Mouse (Mus musculus): Measurements from ENCODE around the gene Slc41a2.
"Not testable (repeated sequence)": the region's sequence is repeated elsewhere in the genome, so short reads cannot be mapped to it uniquely, and the experiment has no call there.

Slc41a2 gene

DNA sequence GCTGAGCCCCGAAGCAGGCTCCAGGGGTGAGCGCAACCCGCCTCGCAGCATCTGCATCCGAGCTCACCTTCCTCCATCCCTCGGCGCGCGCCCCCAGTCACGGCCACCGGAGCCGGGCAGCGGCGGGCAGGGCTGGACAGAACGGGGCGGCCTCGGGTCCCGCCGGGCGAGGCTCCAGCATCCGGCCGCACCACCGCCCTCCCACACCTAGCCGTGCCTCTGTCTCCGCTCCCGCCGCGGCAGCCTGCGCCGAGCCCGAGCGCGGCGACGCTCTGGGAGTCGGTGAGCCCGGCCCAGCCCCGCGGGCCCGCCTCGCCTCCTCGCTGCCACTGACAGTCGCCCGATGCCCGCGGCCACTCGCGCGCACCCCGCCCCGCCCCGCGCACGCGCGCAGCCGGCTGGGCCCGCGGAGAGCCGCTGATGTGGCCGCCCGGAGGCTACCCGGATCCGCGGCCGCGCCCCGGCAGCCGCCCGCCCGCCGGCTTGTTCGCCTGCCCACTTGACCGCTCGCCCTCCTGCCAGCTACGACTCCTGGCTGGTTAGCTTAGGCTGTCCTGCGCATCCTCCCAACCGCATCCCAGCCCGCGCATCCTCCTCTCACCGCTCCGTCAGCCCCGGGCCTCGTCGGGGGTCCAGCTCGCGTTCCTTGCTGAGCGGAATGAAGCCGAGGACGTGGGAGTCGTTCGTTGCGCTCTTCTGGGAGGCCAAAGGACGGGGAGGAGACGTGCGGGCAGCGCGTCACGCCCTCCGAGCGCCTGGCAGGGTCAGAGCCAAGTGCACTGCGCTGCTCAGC is at the start of gene Slc41a2:
Gene Slc41a2 (minus strand): TSS at position 724 of the 793 bp plus-strand sequence.
- peak; percentile 61 for DNase-seq (ENCODE audit: low spot score)

DNA sequence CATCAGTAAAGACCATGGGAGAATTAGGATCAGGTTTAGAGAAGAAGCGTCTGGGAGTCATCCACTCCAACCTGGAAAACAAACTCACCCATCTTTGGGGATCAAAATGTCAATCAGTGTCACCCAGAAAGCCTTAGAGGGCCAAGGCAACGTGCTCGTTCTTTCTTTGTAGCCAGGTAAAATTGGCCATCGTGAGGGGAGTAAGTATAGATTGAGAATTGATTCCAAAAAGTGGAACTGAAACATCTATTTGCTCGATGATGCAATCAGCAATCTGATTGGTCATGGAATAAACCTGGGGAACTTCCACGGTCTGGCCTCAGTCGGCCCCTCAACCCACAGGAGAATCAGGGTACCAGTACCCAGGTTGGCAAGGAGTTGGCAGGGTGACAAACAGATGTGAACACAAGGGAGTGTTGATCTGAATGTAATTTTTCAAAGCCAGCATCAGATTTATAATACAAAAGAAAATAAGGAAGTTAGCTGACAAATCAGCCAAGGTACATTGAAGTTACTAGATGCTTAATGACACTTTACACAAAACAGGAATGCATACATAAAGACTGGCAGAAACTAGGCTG is 47.7 kb upstream of the Slc41a2 start:
- no peak for DNase-seq (ENCODE audit: low spot score)

DNA sequence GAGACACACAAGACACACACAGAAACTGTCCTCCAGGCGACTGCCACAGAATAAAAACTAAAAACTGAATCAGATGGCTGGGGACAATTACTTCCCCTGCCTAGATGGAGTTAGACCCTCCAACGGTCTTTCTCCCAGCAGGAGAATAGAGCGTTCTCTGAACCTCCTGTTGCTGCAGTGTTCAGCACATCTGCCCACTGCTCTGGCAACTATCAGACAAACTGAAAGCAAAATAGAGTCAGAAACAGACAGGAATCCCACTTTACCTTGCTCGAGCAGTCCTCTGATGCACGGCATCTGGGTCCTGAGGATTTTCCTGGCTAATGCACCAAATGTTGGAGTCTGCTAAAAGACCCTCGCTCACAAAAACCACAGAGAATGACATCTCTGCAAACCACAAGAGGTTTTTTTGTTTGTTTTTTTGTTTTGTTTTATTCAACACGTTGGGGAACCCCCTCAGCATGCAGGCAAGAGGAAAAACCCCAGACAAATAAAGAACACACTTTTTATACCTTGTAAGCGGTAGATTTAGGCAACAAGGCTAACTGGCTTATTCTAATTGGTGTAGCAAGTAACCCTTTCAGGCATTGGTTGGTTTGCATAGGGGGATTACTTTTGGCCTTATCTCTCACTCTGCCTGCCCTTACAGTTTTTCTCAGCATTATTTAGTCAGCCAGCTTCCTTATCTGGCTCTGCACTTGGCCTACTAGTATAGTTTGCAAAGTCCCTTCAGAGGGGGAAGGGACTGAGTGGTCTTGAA is 47.0 kb upstream of the Slc41a2 start:
- no peak for DNase-seq (ENCODE audit: low spot score)

DNA sequence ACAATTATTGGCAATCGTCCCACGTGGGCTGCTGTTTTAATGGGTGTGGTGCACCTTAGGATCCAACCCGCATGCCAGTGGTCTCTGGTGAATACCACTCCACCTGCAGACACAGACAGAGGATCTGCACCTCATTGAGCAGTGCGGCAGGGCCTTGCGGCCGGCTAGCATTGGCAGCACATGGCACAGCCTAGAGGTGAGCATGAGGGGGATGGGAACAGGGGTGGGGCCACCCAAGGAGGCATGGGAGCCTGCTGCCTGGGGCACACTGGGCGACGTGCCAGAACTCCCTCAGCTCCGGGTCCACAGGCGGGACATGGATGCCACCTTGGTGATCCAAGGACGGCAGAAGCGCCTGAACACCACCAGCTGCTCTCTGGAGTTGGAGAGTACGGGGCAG is 46.2 kb upstream of the Slc41a2 start:
- DNase-seq (ENCODE audit: low spot score): no peak

DNA sequence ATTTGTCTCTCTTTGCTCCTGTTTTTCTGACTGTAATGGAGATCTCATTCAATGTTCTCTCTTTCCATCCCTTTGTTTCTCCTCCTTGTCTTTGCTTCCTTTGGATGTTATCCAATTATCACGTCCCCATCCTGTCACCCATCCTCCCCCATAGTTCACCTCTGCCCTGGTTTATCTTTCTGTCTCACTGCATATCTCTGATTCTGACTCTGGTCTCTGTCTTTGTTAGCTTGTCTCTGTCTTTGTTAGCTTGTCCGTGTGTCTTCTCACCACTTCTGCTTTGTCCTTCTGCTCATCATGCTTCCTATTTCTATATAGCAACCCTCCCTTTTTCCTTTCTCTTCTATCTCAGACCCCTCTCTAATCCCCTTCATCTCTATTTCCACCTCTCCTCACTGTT is 45.3 kb upstream of the Slc41a2 start:
- no peak for DNase-seq (ENCODE audit: low spot score)

DNA sequence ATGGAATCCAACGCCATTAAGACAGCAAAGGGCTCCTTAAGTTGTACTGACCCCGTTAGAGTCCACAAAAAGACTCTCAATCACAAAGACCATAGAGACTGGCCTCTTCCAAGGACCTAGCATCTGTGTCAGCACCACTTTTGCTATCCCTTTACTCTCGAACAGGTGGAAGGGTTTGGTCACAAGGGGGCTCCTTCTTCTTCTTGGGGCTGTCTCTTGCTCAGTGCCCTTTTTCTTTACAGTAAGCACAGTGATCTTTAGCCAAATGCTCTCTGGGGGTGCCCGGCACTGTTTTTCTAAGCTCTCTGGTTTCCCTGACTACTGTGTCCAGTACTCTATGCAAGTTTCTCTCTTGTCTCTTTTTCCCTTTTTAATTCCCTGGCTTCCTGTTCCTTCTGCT is 44.8 kb upstream of the Slc41a2 start:
- DNase-seq (ENCODE audit: low spot score): no peak

DNA sequence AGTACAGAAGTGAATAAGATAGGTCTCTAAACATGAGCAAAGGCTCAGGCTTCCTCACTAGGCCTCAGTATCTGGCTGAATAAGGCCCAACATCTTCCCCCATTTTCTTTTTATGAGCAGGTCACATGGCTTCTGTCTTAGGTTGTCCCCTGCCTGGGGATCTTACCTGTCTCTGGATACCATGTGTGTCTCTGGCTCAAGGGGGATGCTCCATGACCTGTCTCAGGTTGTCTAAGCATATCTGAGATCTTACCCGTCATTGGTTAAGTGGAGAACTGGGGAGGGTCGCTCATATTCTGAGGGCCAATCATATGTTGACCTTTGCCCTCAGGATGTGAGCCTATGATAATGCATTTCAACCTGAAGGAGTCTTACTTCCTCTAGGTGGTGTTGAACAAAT is 42.8 kb upstream of the Slc41a2 start:
- DNase-seq (ENCODE audit: low spot score): no peak

DNA sequence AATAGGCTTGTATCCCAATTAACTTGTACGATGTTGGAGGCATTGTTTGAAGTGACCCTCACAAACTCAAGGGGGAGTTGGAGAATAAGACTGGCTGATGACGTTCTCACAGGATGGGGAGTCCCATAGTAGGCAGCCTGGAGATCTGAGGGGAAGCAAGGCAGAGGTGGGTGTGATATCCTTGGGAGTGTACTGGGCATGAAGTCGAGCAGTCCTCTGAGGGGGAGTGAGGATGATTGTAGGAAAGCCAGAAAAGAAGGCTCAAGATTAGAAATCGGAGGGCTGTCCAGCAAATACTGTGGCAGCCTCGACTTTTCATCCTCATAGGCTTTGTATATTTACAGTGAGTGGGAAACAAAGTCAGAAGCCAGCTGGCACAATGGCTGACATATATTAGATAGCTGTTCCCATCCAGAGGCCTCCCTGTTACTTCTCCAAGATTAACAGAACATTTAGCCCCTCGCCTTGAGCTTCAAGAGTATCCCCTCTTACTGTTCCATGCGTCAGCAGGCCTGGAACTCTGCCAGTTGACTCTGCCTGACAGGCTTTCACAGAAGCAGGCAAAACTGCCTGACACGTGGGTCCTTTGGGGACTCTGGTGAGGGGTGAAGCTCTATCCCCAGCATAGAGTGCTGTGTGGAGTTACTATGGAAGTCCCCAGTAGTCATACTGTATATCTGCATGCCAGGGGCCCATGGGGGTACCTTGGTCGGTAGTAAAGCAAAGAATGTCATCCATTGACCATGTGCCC is 40.6 kb upstream of the Slc41a2 start:
- DNase-seq (ENCODE audit: low spot score): no peak

DNA sequence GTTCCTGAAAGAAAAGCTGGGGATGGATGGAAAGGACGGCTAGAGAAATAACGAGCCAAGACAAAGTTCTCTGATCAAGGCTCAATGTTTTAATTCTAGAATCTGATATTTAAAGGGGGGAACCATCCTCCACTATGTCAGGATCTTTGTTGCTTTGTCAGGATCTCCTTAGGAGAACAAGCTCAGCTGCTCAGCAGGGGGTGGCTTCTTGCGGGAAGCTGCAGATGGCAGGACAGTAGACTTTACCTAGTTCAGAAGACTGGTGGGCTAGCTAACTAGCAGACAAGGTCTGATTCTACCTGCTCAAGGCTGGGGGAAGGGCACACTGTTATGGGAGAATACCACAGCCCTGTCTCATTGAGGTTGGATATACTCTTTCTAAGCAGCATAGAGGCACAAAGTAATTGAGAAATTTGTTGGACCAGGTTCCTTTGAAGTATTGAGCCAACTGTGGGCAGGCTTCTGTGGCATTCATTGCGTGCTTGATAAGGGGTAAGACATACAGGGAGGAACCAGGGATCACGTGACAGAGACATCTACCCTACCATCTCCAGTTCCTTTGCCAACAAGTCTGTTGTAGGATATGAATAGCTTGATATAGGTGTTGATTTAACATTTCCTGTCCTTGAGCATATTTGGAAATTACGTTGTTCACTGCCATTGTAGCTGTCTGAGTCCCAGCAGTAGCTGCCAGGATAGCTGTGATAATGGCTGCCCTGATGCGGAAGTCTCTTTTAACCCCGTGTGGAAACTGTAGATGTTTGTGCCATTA is 39.4 kb upstream of the Slc41a2 start:
- no peak for DNase-seq (ENCODE audit: low spot score)

DNA sequence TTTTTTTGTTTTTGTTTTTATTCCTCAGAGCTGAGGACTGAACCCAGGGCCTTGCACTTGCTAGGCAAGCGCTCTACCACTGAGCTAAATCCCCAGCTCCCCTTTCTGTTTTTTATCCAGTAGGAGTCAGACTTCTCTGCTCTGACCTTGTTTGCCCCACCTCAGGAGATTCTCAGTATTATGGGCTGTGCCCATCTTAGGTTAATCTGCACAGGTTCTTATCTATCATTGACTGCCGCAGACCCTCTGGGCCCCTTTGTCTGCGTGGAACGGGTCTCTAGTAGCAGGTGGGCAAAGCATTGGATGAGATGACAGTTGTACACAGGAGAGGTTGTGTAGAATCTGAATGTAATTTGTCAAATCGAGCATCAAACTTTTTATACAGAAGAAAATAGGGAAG is 37.8 kb upstream of the Slc41a2 start:
- DNase-seq (ENCODE audit: low spot score): not testable (repeated sequence)

DNA sequence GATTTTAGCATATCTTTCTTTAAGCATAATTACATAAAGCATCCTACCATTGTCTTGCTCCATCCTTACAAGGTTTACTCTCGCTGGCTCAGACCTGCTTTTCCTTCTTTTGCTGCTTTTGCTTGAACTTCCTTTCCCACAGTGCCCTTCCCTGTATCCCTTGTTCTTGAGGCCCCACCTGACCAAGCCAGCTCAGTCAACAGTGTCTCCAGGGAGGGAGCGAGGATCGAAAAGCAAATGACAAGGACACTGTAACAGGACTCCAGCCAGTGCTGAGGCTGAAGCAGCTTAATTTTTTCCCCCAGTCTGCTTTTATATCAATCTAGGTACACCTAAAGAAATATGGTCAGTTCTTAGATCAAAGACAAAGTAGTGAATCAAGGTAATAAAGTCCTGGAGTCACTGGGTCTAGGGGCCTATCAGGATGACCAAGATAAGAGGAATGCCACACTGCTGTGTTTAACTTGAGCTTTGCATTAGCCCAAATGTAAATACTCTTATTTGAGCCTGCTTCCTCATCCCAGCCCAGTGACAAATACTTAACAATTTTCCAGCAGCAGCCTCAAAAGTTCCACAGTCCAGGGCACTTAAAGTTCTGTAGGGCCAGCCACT is 36.5 kb upstream of the Slc41a2 start:
- no peak for DNase-seq (ENCODE audit: low spot score)

DNA sequence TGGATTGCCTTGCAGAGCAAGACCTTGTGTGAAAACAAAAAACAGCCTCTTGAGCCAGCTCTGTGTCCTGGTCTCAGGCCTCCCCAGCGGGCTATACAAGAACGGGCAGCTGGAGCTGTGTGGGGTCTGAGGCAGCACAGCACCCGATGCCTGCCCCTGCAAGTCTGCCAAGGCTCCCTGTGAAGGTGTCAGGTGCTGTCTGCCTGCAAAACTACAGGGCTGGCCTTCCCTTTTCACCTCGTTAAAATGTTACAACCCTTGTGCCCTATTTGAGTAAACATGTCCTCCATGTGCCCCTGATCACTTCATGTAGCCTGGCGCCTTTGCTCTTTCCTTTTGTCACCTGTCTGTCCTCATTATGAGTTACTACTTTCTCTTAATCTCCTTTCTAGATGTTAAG is 31.2 kb upstream of the Slc41a2 start:
- no peak for DNase-seq (ENCODE audit: low spot score)

DNA sequence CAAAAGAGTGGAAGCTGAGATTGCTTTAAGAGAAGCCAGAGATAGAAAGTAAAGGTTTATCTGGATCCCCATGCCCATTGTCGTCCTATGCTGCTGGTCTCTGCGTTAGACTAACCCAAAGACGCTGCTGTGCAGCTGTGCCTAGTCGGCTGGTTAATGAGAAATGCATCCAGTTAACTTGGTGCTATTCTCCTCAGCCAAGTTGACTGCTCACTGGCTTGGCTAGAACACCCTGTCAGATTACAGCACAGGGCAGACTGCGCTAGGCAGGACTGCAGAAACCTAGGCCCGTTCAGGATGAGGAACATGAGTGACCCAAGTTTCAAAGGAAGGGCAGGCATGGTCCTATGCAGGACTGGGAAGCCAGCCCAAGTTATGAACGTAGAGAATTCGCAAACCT is 25.8 kb upstream of the Slc41a2 start:
- DNase-seq (ENCODE audit: low spot score): no peak

DNA sequence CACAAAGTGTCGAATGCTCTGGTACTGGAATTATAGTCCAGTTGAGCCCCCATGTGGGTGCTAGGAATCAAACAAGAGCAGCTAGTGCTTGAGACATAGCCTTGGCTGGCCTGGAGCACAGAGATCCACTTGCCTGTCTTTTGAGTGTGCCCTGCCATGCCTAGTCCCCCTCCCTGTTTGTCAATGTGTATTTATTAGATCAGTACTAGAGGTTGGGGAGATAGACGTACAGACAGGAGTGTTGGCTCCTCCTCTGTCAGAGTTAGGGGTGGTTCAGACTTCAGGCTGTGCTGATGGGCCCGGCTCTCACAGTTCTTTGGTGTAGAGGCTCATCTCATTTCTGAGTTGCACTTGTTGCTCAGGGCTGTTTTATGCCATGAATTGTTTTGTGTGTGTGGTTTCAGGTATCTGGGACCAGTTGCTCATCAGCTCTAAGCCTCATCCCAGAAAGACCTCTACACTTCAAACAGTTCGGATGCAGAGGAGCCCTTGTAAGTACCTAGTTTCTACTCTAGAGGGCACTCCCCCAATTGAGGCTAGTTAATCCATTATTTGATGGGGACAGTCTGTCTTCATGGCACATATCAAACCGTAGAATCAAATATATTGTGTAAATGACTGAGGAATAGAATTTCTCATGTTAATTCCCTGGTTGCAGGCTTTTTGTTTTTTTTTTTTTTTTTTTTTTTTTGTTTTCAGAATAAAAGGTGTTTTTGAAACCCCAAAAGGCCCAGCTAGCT is 24.1 kb upstream of the Slc41a2 start:
- DNase-seq (ENCODE audit: low spot score): peak; percentile 23

DNA sequence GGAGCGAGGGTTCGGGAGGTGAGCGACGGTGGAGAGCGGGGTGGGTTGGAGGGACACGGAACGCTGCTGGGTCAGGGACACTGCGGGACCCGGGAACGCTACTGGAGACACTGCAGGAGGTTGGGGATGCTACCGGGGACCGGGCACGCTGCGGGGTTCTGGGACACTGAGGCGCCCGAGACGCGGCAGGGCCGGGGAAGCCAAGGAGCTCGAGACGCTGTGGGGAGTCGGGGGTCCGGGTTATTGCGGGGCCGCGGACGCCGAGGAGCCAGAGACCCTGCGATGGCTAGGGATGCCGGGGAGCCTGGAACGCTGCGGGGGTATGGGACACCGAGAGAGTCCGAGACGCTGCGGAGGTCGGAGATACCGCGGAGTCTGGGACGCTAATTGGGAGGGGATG is 22.7 kb upstream of the Slc41a2 start:
- DNase-seq (ENCODE audit: low spot score): no peak

DNA sequence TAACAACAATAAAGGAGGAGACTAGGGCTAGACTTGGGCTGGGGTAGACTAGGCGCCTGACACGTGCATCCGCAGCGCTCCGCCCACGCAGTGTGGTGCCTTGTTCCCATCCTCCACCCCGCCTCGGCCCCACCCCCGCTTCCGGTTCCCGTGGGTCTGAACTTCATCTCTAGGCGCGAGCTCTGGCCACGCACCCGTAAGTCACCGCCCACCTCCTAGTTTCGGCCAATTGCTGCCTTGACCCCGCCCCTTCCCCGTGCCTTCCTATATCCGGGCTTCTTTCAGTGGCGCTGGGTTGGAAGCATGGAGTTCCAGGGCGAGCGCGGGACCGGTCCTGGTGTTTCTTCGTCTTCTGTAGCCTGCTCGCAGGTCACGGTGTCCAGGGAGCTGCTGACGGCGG is 22.3 kb upstream of the Slc41a2 start, which contains the start of gene D10Wsu102e:
Gene D10Wsu102e (plus strand): TSS at position 266 of the 400 bp plus-strand sequence.
- peak; percentile 98 for DNase-seq (ENCODE audit: low spot score)

DNA sequence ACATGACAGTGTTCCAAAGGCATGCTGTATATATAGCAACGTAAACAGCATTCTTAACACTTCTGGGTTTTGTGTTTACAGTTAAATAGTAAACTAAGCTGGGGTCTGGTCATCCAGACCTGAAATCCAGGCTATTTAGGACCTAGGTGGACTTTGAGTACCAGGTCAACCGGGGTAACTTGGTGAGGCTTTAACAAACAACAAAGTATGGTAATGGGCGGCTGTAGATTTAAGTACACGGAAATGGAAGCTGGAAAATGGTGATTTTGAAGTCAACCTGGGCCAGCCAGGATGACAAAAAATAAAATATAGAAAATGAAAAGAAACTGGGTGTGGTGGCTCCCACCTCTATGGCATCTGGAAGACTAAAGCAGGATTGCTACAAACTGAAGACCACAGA is 21.8 kb upstream of the Slc41a2 start:
- DNase-seq (ENCODE audit: low spot score): no peak

DNA sequence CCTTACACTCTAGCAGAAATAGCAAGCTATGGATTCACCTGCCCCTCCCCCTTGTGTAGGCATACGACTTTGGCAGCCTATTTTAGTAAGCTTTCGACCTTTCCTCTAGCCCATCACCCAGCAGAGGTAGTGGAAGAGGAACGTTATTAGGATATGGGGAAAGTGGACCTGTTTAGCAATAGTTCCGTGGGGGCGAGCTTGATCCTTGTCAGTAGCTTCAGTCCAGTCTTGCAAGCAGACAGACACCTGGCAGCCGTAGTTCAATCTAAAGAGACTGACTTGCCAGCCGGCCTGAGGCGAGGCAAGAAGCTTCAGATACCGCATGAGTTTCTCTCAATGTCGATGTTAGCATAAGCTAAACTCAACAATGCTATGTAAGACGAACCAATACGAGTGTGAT is 18.7 kb upstream of the Slc41a2 start:
- no peak for DNase-seq (ENCODE audit: low spot score)

DNA sequence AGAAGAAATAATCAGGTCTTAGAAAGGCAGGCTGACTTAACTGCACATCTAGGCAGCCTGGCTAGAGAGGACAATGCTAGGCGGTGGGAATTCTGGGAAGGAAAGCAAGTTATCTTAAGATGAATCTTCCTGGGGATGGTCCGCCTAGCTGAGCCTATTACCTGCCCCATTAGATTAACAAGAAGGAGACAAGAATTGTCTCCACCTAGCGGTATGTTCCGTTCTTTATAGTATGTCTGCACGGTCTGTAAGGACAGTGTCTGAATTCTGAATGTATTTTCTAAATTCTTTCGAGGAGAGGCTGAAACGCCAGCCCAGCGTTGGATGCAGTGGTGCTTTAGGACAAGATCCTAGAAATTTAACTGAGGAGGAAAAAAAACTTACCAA is 16.6 kb upstream of the Slc41a2 start:
- peak; percentile 36 for DNase-seq (ENCODE audit: low spot score)

DNA sequence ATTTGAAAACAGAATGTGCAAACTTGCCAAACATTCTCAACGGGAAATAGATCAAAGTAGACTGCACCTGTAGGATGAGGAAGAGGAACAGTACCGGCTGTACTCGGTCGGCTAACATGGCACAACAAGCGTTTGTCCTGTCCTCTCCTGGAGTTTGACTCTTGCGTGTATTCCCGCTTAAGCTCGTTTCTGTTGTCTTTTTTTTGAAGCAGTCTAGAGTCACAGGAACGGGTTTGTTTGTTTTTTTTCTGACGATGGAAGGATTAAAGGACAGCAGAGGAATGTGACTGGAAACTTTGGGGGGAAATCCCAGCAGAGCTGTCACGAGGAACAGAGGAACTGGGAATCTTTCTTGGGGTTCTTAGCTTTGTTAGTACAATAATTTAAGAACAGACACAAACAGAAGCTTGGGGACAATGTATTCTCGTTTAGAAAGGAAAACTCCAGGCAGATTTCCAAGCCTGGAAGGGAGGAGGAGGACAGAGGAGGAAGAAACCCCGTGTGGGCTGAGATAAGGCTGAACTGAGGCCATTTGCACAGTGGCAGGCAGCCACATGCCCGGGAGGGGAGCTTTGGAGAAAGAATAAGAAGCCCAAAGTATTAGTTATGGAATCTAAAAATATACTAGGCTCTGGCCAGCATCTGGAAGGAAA is 16.1 kb upstream of the Slc41a2 start:
- DNase-seq (ENCODE audit: low spot score): peak; percentile 29

Data from lung, postnatal 25 days (tissue).